Mouse (Mus musculus) MEL (cell line): Measurements from ENCODE around the gene Pdia6. TPM values are rescaled to one million over a fixed set of nuclear protein-coding genes. Genes with fewer than 3 reads are reported as not detected.
A peak's percentile ranks its signal among the peaks of the same experiment; 100 is the strongest.

Experiments used
- DNase-seq: peaks from one replicate; pipeline ENCODE4 v3.0.0; 2011; ENCODE audit warnings: low read depth, low spot score
- H3K27ac ChIP-seq: 2 replicates; pipeline ENCODE4 v1.5.1; 2012; ENCODE audit warnings: low read depth, mild to moderate bottlenecking, control low read depth, low read length, moderate library complexity; ENCODE audit not compliant: control insufficient read depth
- H3K27me3 ChIP-seq, 2 experiments: fragments of 150-350 bp in 1 of 2; sonication (generic) in 1 of 2; 2 replicates each; pipeline ENCODE4 v1.6.1; 2012; ENCODE audit warnings: low read length in 2 of 2, mild to moderate bottlenecking in 2 of 2, improper control_type of control experiment in 1 of 2, moderate library complexity in 1 of 2; ENCODE audit not compliant: insufficient read depth in 2 of 2, control insufficient read depth in 1 of 2
- H3K36me3 ChIP-seq, 2 experiments: 2 replicates each; pipeline ENCODE4 v1.6.1; 2012 to 2014; ENCODE audit warnings: low read length in 2 of 2, improper control_type of control experiment in 1 of 2, inconsistent platforms in 1 of 2, mild to moderate bottlenecking in 1 of 2; ENCODE audit not compliant: insufficient read depth in 2 of 2, control insufficient read depth in 1 of 2
- H3K4me1 ChIP-seq, 2 experiments: fragments of 150-350 bp in 1 of 2; sonication (generic) in 1 of 2; 2 replicates each; pipeline ENCODE4 v1.6.1; 2012; ENCODE audit warnings: low read length in 2 of 2, improper control_type of control experiment in 1 of 2, mild to moderate bottlenecking in 1 of 2; ENCODE audit not compliant: insufficient read depth in 2 of 2, control insufficient read depth in 1 of 2
- H3K4me3 ChIP-seq, 2 experiments: fragments of 150-350 bp in 1 of 2; sonication (generic) in 1 of 2; 2 replicates each; pipeline ENCODE4 v1.5.1; 2012; ENCODE audit warnings: low read depth in 2 of 2, low read length in 2 of 2, mild to moderate bottlenecking in 2 of 2, moderate library complexity in 2 of 2, control low read depth in 1 of 2, improper control_type of control experiment in 1 of 2; ENCODE audit not compliant: control insufficient read depth in 1 of 2, insufficient read depth in 1 of 2
- H3K79me2 ChIP-seq: 2 replicates; pipeline ENCODE4 v1.6.1; 2012; ENCODE audit warnings: mild to moderate bottlenecking, low read length, moderate library complexity; ENCODE audit not compliant: control insufficient read depth, poor library complexity, insufficient read depth
- H3K9ac ChIP-seq: 2 replicates; pipeline ENCODE4 v1.6.1; 2012; ENCODE audit warnings: low read depth, mild to moderate bottlenecking, control low read depth, low read length, moderate library complexity; ENCODE audit not compliant: control insufficient read depth, poor library complexity, severe bottlenecking
- H3K9me3 ChIP-seq: fragments of 150-350 bp; sonication (generic); replicated peaks from 2 replicates; pipeline ENCODE4 v1.6.1; 2012; ENCODE audit warnings: mild to moderate bottlenecking, low read length, improper control_type of control experiment, moderate library complexity; ENCODE audit not compliant: insufficient read depth
- CHD1 ChIP-seq: IDR thresholded peaks from 2 replicates; pipeline ENCODE4 v1.6.1; 2012; ENCODE audit warnings: low read depth, mild to moderate bottlenecking, inconsistent platforms, low read length, improper control_type of control experiment
- CTCF ChIP-seq, 3 experiments: IDR thresholded peaks in 2 of 3; conservative IDR thresholded peaks in 1 of 3; 2 replicates each; pipeline ENCODE4 v1.5.1; 2011 to 2012; ENCODE audit warnings: low read length in 3 of 3, low read depth in 2 of 3, mild to moderate bottlenecking in 2 of 3, improper control_type of control experiment in 1 of 3, inconsistent platforms in 1 of 3, mixed read lengths in 1 of 3, moderate library complexity in 1 of 3; ENCODE audit not compliant: control insufficient read depth in 1 of 3, insufficient read depth in 1 of 3, poor library complexity in 1 of 3, severe bottlenecking in 1 of 3
- E2F4 ChIP-seq: IDR thresholded peaks from 2 replicates; pipeline ENCODE4 v1.6.1; 2011; ENCODE audit warnings: low read depth, low read length, improper control_type of control experiment, borderline replicate concordance
- ETS1 ChIP-seq: IDR thresholded peaks from 2 replicates; pipeline ENCODE4 v1.6.1; 2012; ENCODE audit warnings: low read depth, mild to moderate bottlenecking, inconsistent platforms, low read length, improper control_type of control experiment, moderate library complexity
- GABPA ChIP-seq: IDR thresholded peaks from 2 replicates; pipeline ENCODE4 v1.6.1; 2012; ENCODE audit warnings: low read depth, mild to moderate bottlenecking, inconsistent platforms, low read length, improper control_type of control experiment, moderate library complexity
- HCFC1 ChIP-seq: IDR thresholded peaks from 2 replicates; pipeline ENCODE4 v1.6.1; 2012; ENCODE audit warnings: low read depth, mild to moderate bottlenecking, inconsistent platforms, low read length, improper control_type of control experiment, moderate library complexity
- MYB ChIP-seq: IDR thresholded peaks from 2 replicates; pipeline ENCODE4 v1.6.1; 2011; ENCODE audit warnings: mild to moderate bottlenecking, low read depth, low read length, improper control_type of control experiment
- MYC ChIP-seq: IDR thresholded peaks from 2 replicates; pipeline ENCODE4 v1.6.1; 2011; ENCODE audit warnings: low read depth, mild to moderate bottlenecking, low read length, improper control_type of control experiment, moderate library complexity
- NRF1 ChIP-seq: IDR thresholded peaks from 2 replicates; pipeline ENCODE4 v1.6.1; 2014; ENCODE audit warnings: low read depth, mild to moderate bottlenecking, inconsistent platforms, low read length, improper control_type of control experiment, moderate library complexity; ENCODE audit not compliant: poor library complexity, insufficient read depth, severe bottlenecking
- POLR2AphosphoS2 ChIP-seq: IDR thresholded peaks from 2 replicates; pipeline ENCODE4 v1.6.1; 2011; ENCODE audit warnings: low read length, improper control_type of control experiment
- POLR2AphosphoS5 ChIP-seq: IDR thresholded peaks from 2 replicates; pipeline ENCODE4 v1.6.1; 2012; ENCODE audit warnings: low read depth, borderline replicate concordance, mild to moderate bottlenecking, inconsistent platforms, low read length, moderate library complexity, mixed read lengths
- RAD21 ChIP-seq: IDR thresholded peaks from 2 replicates; pipeline ENCODE4 v1.6.1; 2011; ENCODE audit warnings: mild to moderate bottlenecking, low read depth, low read length, improper control_type of control experiment
- SMC3 ChIP-seq: IDR thresholded peaks from 2 replicates; pipeline ENCODE4 v1.6.1; 2011; ENCODE audit warnings: low read depth, low read length, improper control_type of control experiment
- TBP ChIP-seq: IDR thresholded peaks from 2 replicates; pipeline ENCODE4 v1.8.0; 2011; ENCODE audit warnings: low read depth, low read length, improper control_type of control experiment
- TCF12 ChIP-seq: IDR thresholded peaks from 2 replicates; pipeline ENCODE4 v1.6.1; 2014; ENCODE audit warnings: low read depth, mild to moderate bottlenecking, inconsistent platforms, low read length, improper control_type of control experiment, moderate library complexity
- ZC3H11A ChIP-seq: IDR thresholded peaks from 2 replicates; pipeline ENCODE4 v1.6.1; 2012; ENCODE audit warnings: low read depth, mild to moderate bottlenecking, inconsistent platforms, low read length, improper control_type of control experiment
- ZKSCAN1 ChIP-seq: IDR thresholded peaks from 2 replicates; pipeline ENCODE4 v1.6.1; 2012; ENCODE audit warnings: low read depth, mild to moderate bottlenecking, inconsistent platforms, low read length, improper control_type of control experiment, moderate library complexity
- ZMIZ1 ChIP-seq: IDR thresholded peaks from 2 replicates; pipeline ENCODE4 v1.6.1; 2012; ENCODE audit warnings: low read depth, mild to moderate bottlenecking, inconsistent platforms, low read length, improper control_type of control experiment, moderate library complexity
- polyA plus RNA-seq, 2 experiments: library from polyadenylated mRNA; stranded (reverse) in 1 of 2; unstranded in 1 of 2; fragments of >175 nt in 1 of 2; fragments of >200 nt in 1 of 2; gene quantifications; 2 replicates each; pipeline versions ENCODE4 v1.2.1 to v1.2.4; 2012; ENCODE audit warnings: low replicate concordance in 2 of 2, low read depth in 1 of 2; ENCODE audit not compliant: insufficient read length in 2 of 2, insufficient read depth in 1 of 2, missing spikeins in 1 of 2
- total RNA-seq: library from RNA; depleted of rRNA; stranded (reverse); fragments of 300-350 nt; gene quantifications from 2 replicates; pipeline ENCODE4 v1.2.3, GENCODE M21; 2012

Pdia6 gene
- total and polyA plus RNA-seq, 3 experiments, result 321 to 373 TPM; not detected in 1

- Histone ChIP-seq H3K79me2 (no peaks in the 10 kb centered on the region), H3K27me3 (peaks cover 0 to 6% of the 10 kb centered on the region in 2 experiments; a peak in 2 of 4 replicates), H3K4me3 (no peak overlapping the region), H3K9ac (no peak overlapping the region), H3K9me3 (no peaks in the 10 kb centered on the region), H3K36me3 (no peaks in the 10 kb centered on the region), H3K27ac (no peak overlapping the region), H3K4me1 (no peaks in the 10 kb centered on the region)
- TF ChIP-seq TBP (no peak), SMC3 (no peak), POLR2AphosphoS5 (no peak), ZKSCAN1 (no peak), ETS1 (no peak), POLR2AphosphoS2 (no peak), GABPA (no peak), ZMIZ1 (no peak), MYB (no peak), HCFC1 (no peak), TCF12 (no peak)
- DNase-seq, result no peak
Observed at GRCm38 (mm10) chr12:17220631-17221030, 45.7 kb upstream of the Pdia6 start.

- Histone ChIP-seq H3K4me1 (no peaks in the 10 kb centered on the region), H3K79me2 (no peaks in the 10 kb centered on the region), H3K36me3 (no peaks in the 10 kb centered on the region), H3K9ac (no peak overlapping the region), H3K9me3 (no peaks in the 10 kb centered on the region)
- peak; percentile 58 for DNase-seq
- TF ChIP-seq ZKSCAN1 (no peak), CTCF (IDR thresholded peaks at IDR 0.05 in 2 of 3, conservative IDR thresholded peaks at IDR 0.05 in 1 of 3; ENCODE audit: control insufficient read depth in 1 of 3, insufficient read depth in 1 of 3, low read depth in 2 of 3, low read length in 3 of 3, poor library complexity in 1 of 3, severe bottlenecking in 1 of 3) (peak; percentile 64 to 83 (median 66)), CHD1 (no peak), ZC3H11A (peak; percentile 20; the same call in 1 of the 2 replicates), E2F4 (no peak), GABPA (no peak), NRF1 (no peak), MYC (no peak), SMC3 (peak; percentile 59), RAD21 (peak; percentile 37)
- TF ChIP-seq, all 39 proteins: peak for 4
- H3K4me3 ChIP-seq, result 0 out of 4 replicates have a peak overlapping the region, but pooled peaks of 1 of the 2 experiments have one; percentile 35
- peaks cover 0 to 6% of the 10 kb centered on the region in 2 experiments; a peak in 2 of 4 replicates for H3K27me3 ChIP-seq
- H3K27ac ChIP-seq, result no peak overlapping the region
Observed at GRCm38 (mm10) chr12:17221891-17222428, 44.4 kb upstream of the Pdia6 start.
